Mouse (Mus musculus) limb, embryonic 14.5 days (tissue): ENCODE results near the gene Aloxe3. TPM values are rescaled to one million over a fixed set of nuclear protein-coding genes. Genes with fewer than 3 reads are reported as not detected.

Source experiments
- ATAC-seq: fragments of 200-750 bp; cut with Nextera tagmentation; 2 replicates; pipeline ENCODE4 v1.8.0; 2017; ENCODE audit warnings: low read depth, moderate number of reproducible peaks, moderate TSS enrichment; ENCODE audit not compliant: low FRiP score
- DNase-seq: peaks from one replicate; pipeline ENCODE4 v3.0.0-alpha.2; 2015; ENCODE audit warnings: low spot score
- H3K27ac ChIP-seq: fragments of 300-500 bp; sonication (generic); replicated peaks from 2 replicates; pipeline ENCODE4 v1.5.1; 2014; ENCODE audit warnings: low read depth, mild to moderate bottlenecking, low read length, moderate library complexity, mixed read lengths
- H3K27me3 ChIP-seq: fragments of 300-500 bp; sonication (generic); 2 replicates; pipeline ENCODE4 v1.6.1; 2014; ENCODE audit warnings: low read length, mixed read lengths; ENCODE audit not compliant: control insufficient read depth, insufficient read depth
- H3K36me3 ChIP-seq: fragments of 300-500 bp; sonication (generic); 2 replicates; pipeline ENCODE4 v1.6.1; 2014; ENCODE audit warnings: mild to moderate bottlenecking, low read length, moderate library complexity, mixed read lengths; ENCODE audit not compliant: control insufficient read depth, insufficient read depth
- H3K4me1 ChIP-seq: fragments of 300-500 bp; sonication (generic); 2 replicates; pipeline ENCODE4 v1.6.1; 2014; ENCODE audit warnings: antibody characterized with exemption, low read length, mixed read lengths; ENCODE audit not compliant: control insufficient read depth, insufficient read depth
- H3K4me2 ChIP-seq: fragments of 300-500 bp; sonication (generic); replicated peaks from 2 replicates; pipeline ENCODE4 v1.6.1; 2014; ENCODE audit warnings: low read depth, mild to moderate bottlenecking, low read length, moderate library complexity; ENCODE audit not compliant: severe bottlenecking
- H3K4me3 ChIP-seq: fragments of 300-500 bp; sonication (generic); replicated peaks from 2 replicates; pipeline ENCODE4 v1.5.1; 2014; ENCODE audit warnings: low read length
- H3K9ac ChIP-seq: fragments of 300-500 bp; sonication (generic); 2 replicates; pipeline ENCODE4 v1.6.1; 2014; ENCODE audit warnings: mild to moderate bottlenecking, low read depth, low read length, moderate library complexity; ENCODE audit not compliant: severe bottlenecking
- H3K9me3 ChIP-seq: fragments of 300-500 bp; sonication (generic); 2 replicates; pipeline ENCODE4 v1.6.1; 2016; ENCODE audit warnings: low read length; ENCODE audit not compliant: control insufficient read depth
- POLR2A ChIP-seq: fragments of 200-500 bp; IDR thresholded peaks from 2 replicates; pipeline ENCODE4 v1.8.0; 2012; ENCODE audit warnings: inconsistent platforms, mild to moderate bottlenecking, moderate library complexity, borderline replicate concordance; ENCODE audit not compliant: insufficient read depth, insufficient read length; ENCODE audit errors: extremely low read depth
- WGBS: fragments of 180-500 bp; shearing (Covaris S2); extraction: QIAGEN DNeasy Blood & Tissue Kit; methylation state at CpG from one replicate; pipeline ENCODE4 v1.1.7; 2014; 5-methylcytosine and 5-hydroxymethylcytosine counted together
- polyA plus RNA-seq, 2 experiments: library from polyadenylated mRNA; depleted of rRNA in 1 of 2; stranded (reverse) in 1 of 2; unstranded in 1 of 2; fragments of >200 nt; fragmentation: Nextera tagmentation in 1 of 2; extraction: Ambion mirVana in 1 of 2; gene quantifications; 2 replicates each; pipeline versions ENCODE4 v1.2.1 to v1.2.3; 2012 to 2014

The Aloxe3 gene
- polyA plus RNA-seq, 2 experiments, result 1.6 TPM

DNA sequence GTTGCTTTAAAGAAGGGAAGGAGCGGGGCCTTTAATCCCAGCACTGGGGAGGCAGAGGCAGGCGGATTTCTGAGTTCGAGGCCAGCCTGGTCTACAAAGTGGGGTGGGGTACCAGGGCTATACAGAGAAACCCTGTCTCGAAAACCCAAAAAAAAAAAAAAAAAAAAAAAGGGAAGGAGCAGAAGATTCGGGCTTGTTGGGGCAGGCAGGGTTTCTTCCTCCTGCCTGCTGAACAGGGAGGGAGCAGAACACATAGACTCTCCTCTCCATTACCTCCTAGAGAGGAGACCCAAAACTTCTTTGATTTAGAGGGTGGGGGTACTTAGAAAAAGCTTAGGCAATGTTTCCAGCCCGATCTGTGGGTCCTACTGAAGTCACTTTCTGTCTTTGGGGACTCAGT lies 9.7 kb downstream of the Aloxe3 start:
- Histone ChIP-seq H3K4me3 (no peak overlapping the region), H3K9me3 (no peaks in the 10 kb centered on the region), H3K27me3 (no peaks in the 10 kb centered on the region), H3K4me1 (peaks cover 13% of the 10 kb centered on the region), H3K27ac (no peak overlapping the region), H3K4me2 (no peak overlapping the region), H3K9ac (no peak overlapping the region), H3K36me3 (no peaks in the 10 kb centered on the region)
- DNase-seq (no peak), ATAC-seq (no peak)
- 82% methylated on average over 6 of the region's 6 CpGs for WGBS
- TF ChIP-seq POLR2A, result no peak

- 73% methylated on average over 7 of the region's 7 CpGs for WGBS
- TF ChIP-seq POLR2A, result no peak
- no peaks in the 10 kb centered on the region for H3K4me1 ChIP-seq
- H3K9me3 ChIP-seq, result no peaks in the 10 kb centered on the region
- H3K9ac ChIP-seq, result no peak overlapping the region
- no peak overlapping the region for H3K27ac ChIP-seq
- ATAC-seq, result no peak
- H3K27me3 ChIP-seq, result no peaks in the 10 kb centered on the region
- no peaks in the 10 kb centered on the region for H3K36me3 ChIP-seq
- no peak for DNase-seq
- no peak overlapping the region for H3K4me2 ChIP-seq
- H3K4me3 ChIP-seq, result no peak overlapping the region
Measured at GRCm38 (mm10) chr11:69147546-69147945, 21.9 kb downstream of the Aloxe3 start.

- Histone ChIP-seq H3K36me3 (no peaks in the 10 kb centered on the region), H3K27me3 (no peaks in the 10 kb centered on the region), H3K9ac (no peak overlapping the region), H3K27ac (no peak overlapping the region), H3K4me1 (no peaks in the 10 kb centered on the region), H3K4me3 (no peak overlapping the region), H3K9me3 (no peaks in the 10 kb centered on the region), H3K4me2 (no peak overlapping the region)
- no peak for TF ChIP-seq POLR2A
- WGBS, result 84% methylated on average over 5 of the region's 5 CpGs
- DNase-seq (no peak), ATAC-seq (no peak)
Measured at GRCm38 (mm10) chr11:69148451-69148960, 22.8 kb downstream of the Aloxe3 start.

GRCm38 (mm10) chr11:69149728-69150127 lies 24.0 kb downstream of the Aloxe3 start:
- WGBS, result 75% methylated on average over 6 of the region's 6 CpGs
- Histone ChIP-seq H3K9ac (no peak overlapping the region), H3K36me3 (no peaks in the 10 kb centered on the region), H3K27me3 (no peaks in the 10 kb centered on the region), H3K27ac (no peak overlapping the region), H3K4me3 (no peak overlapping the region), H3K4me1 (no peaks in the 10 kb centered on the region), H3K4me2 (no peak overlapping the region), H3K9me3 (no peaks in the 10 kb centered on the region)
- no peak for TF ChIP-seq POLR2A
- ATAC-seq, result no peak
- DNase-seq, result no peak

DNA sequence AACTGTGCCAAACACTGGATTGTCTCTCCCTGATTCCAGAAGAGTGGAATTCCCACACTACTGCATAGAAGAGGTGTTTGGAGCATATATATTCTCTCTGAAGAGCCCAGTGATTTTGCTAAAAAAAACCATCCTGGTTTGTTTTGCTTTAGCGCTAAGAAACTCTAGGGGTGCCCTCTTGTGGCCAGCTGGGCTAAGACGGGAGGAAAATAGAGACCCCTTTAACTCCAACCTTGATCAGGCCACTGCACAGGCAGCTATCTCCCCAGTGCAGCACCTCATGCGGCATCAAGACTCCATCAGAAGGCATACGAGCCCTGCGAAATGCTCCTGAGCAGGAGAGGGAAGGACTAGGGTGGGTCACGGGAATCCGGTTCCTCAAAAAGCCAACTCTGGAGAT lies 24.7 kb downstream of the Aloxe3 start:
- Histone ChIP-seq H3K4me1 (no peaks in the 10 kb centered on the region), H3K9ac (peak overlapping the region; percentile 31; the same call in 1 of the 2 replicates), H3K36me3 (no peaks in the 10 kb centered on the region), H3K27me3 (no peaks in the 10 kb centered on the region), H3K9me3 (no peaks in the 10 kb centered on the region), H3K4me3 (peak overlapping the region; percentile 21), H3K4me2 (peak overlapping the region; percentile 53), H3K27ac (no peak overlapping the region)
- WGBS, result 5% methylated on average over 7 of the region's 7 CpGs
- TF ChIP-seq POLR2A, result no peak
- peak; percentile 67 for ATAC-seq
- peak; percentile 82 for DNase-seq

DNA sequence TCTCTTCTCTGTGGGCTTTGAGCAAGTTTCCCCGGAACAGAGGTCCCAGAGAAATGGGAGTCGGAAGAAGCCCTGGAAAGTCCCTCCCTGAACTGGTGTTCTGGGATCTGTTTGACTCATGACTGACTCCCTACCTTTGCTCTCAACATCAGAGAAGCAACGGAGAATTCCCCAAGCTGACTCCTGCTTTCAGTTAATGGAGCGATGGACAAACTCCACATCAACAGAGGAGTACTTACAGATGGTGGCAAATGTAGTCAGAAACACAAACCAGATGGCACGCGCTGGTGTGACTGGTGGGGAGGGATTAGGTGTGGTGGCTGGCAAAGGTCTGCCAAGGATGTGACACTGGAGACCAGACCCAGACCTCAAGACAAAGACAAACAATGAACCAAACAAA lies 25.3 kb downstream of the Aloxe3 start:
- TF ChIP-seq POLR2A, result no peak
- peak overlapping the region; percentile 21 for H3K4me3 ChIP-seq
- ATAC-seq, result no peak
- H3K9ac ChIP-seq, result no peak overlapping the region; the same call in 1 of the 2 replicates
- no peaks in the 10 kb centered on the region for H3K4me1 ChIP-seq
- H3K27ac ChIP-seq, result no peak overlapping the region
- H3K9me3 ChIP-seq, result no peaks in the 10 kb centered on the region
- peak overlapping the region; percentile 53 for H3K4me2 ChIP-seq
- H3K36me3 ChIP-seq, result no peaks in the 10 kb centered on the region
- DNase-seq, result no peak
- 28% methylated on average over 6 of the region's 6 CpGs for WGBS
- no peaks in the 10 kb centered on the region for H3K27me3 ChIP-seq
